Mouse (Mus musculus) spleen, adult 2 months (tissue): Measurements from ENCODE around the gene Ppip5k2.

Source experiments
- CTCF ChIP-seq: fragments of 200-500 bp; IDR thresholded peaks from 2 replicates; pipeline ENCODE4 v1.5.1; 2011; ENCODE audit warnings: mild to moderate bottlenecking, inconsistent platforms; ENCODE audit not compliant: insufficient read depth, insufficient read length, insufficient replicate concordance; ENCODE audit errors: extremely low read depth
- POLR2A ChIP-seq: fragments of 200-500 bp; IDR thresholded peaks from 2 replicates; pipeline ENCODE4 v1.6.1; 2011; ENCODE audit warnings: low read depth, low read length, inconsistent platforms

GRCm38 (mm10) chr1:97768906-97769293 lies 1.3 kb downstream of the Ppip5k2 start:
- TF ChIP-seq CTCF: no peak
- no peak for TF ChIP-seq POLR2A
